Mouse (Mus musculus) left cerebral cortex, postnatal 25 days (tissue): ENCODE measurements at regions not wholly inside any gene's neighbourhood (a gene's known extent, or its start where the extent isn't known, plus 50 kb on each side); places are given as distances from the start of the nearest gene placed in this dataset.

Experiments
- DNase-seq, 2 experiments: peaks; one replicate each; pipeline ENCODE4 v3.0.0; 2022; ENCODE audit warnings: low spot score in 2 of 2, mixed read lengths in 1 of 2
- intact Hi-C: fragments of 180-260 bp; cut with DNase I; formaldehyde crosslinking; loops from one replicate; pipeline ENCODE4 v1.15.1; 2025

- intact Hi-C loops = no loop called here
- DNase-seq = no peak
These were observed 345.9 kb upstream of the Gm9747 start for GRCm38 (mm10) chr1:81886940-81887531.

- no peak for DNase-seq
These were observed 335.7 kb upstream of the Gm9747 start for GRCm38 (mm10) chr1:81897241-81897640.

GRCm38 (mm10) chr1:81900843-81901242 lies 332.1 kb upstream of the Gm9747 start:
- DNase-seq = no peak
- intact Hi-C loops = no loop called here

More at GRCm38 (mm10) chr1:81897241-81897640, 335.7 kb upstream of the Gm9747 start:
- intact Hi-C loops = no loop called here

- intact Hi-C loops = no loop called here
- DNase-seq = no peak
These were observed 328.9 kb upstream of the Gm9747 start for GRCm38 (mm10) chr1:81904056-81904455.

- intact Hi-C loops = no loop called here
These were observed 320.3 kb upstream of the Gm9747 start for GRCm38 (mm10) chr1:81912607-81913006.

GRCm38 (mm10) chr1:81913561-81913964 lies 319.3 kb upstream of the Gm9747 start:
- DNase-seq = no peak
- intact Hi-C loops = no loop called here

More at GRCm38 (mm10) chr1:81912607-81913006, 320.3 kb upstream of the Gm9747 start:
- no peak for DNase-seq

GRCm38 (mm10) chr1:81916840-81917239 lies 316.1 kb upstream of the Gm9747 start:
- intact Hi-C loops = no loop called here
- no peak for DNase-seq

GRCm38 (mm10) chr1:81927721-81928120 lies 305.2 kb upstream of the Gm9747 start:
- intact Hi-C loops = no loop called here
- no peak for DNase-seq

- no peak for DNase-seq
- intact Hi-C loops = no loop called here
These were observed 299.8 kb upstream of the Gm9747 start for GRCm38 (mm10) chr1:81933064-81933463.

- DNase-seq = no peak
- intact Hi-C loops = no loop called here
These were observed 287.7 kb upstream of the Gm9747 start for GRCm38 (mm10) chr1:81945236-81945635.

- no peak for DNase-seq
- intact Hi-C loops = no loop called here
These were observed 282.8 kb upstream of the Gm9747 start for GRCm38 (mm10) chr1:81950140-81950550.

- intact Hi-C loops = no loop called here
- DNase-seq = no peak
These were observed 282.1 kb upstream of the Gm9747 start for GRCm38 (mm10) chr1:81950853-81951252.

- DNase-seq = no peak
- intact Hi-C loops = no loop called here
These were observed 281.4 kb upstream of the Gm9747 start for GRCm38 (mm10) chr1:81951493-81952011.

GRCm38 (mm10) chr1:81952095-81952494 lies 280.8 kb upstream of the Gm9747 start:
- intact Hi-C loops = no loop called here
- no peak for DNase-seq

- DNase-seq = no peak
- intact Hi-C loops = no loop called here
These were observed 278.4 kb upstream of the Gm9747 start for GRCm38 (mm10) chr1:81954507-81954906.

- intact Hi-C loops = no loop called here
These were observed 265.9 kb upstream of the Gm9747 start for GRCm38 (mm10) chr1:81967062-81967461.

GRCm38 (mm10) chr1:81967746-81968295 lies 265.1 kb upstream of the Gm9747 start:
- no peak for DNase-seq
- intact Hi-C loops = no loop called here

More at GRCm38 (mm10) chr1:81967062-81967461, 265.9 kb upstream of the Gm9747 start:
- no peak for DNase-seq

GRCm38 (mm10) chr1:81972575-81972974 lies 260.3 kb upstream of the Gm9747 start:
- intact Hi-C loops = no loop called here
- DNase-seq = no peak

- intact Hi-C loops = no loop called here
- DNase-seq = no peak
These were observed 259.4 kb upstream of the Gm9747 start for GRCm38 (mm10) chr1:81973481-81973880.

GRCm38 (mm10) chr1:82007943-82008342 lies 225.0 kb upstream of the Gm9747 start:
- DNase-seq = no peak
- intact Hi-C loops = no loop called here

- intact Hi-C loops = no loop called here
- no peak for DNase-seq
These were observed 224.1 kb upstream of the Gm9747 start for GRCm38 (mm10) chr1:82008805-82009204.
